Mouse (Mus musculus) megakaryocyte, embryonic 14.5 days (primary cell): ENCODE results near the gene Mylpf. TPM values are rescaled to one million over a fixed set of nuclear protein-coding genes. Genes with fewer than 3 reads are reported as not detected.

Experiments used
- H3K27me3 ChIP-seq: replicated peaks from 2 replicates; pipeline ENCODE3; 2012; ENCODE audit warnings: inconsistent platforms
- H3K36me3 ChIP-seq: replicated peaks from 2 replicates; pipeline ENCODE3; 2012; ENCODE audit warnings: low read length, inconsistent platforms, mixed read lengths
- H3K4me1 ChIP-seq: 2 replicates; pipeline ENCODE4 v1.6.1; 2012; ENCODE audit warnings: inconsistent platforms
- H3K4me3 ChIP-seq: replicated peaks from 2 replicates; pipeline ENCODE3; 2012; ENCODE audit warnings: moderate library complexity, mild to moderate bottlenecking, inconsistent platforms
- H3K9me3 ChIP-seq: 2 replicates; pipeline ENCODE4 v1.6.1; 2012; ENCODE audit warnings: inconsistent platforms
- FLI1 ChIP-seq: IDR thresholded peaks from 2 replicates; pipeline ENCODE4 v1.6.1; 2012; ENCODE audit warnings: low read length, inconsistent platforms, mixed read lengths
- GATA1 ChIP-seq: IDR thresholded peaks from 3 replicates; pipeline ENCODE4 v1.6.1; 2012; ENCODE audit warnings: mixed read lengths, low read length, inconsistent platforms, borderline replicate concordance
- polyA plus RNA-seq: library from polyadenylated mRNA; stranded (reverse); fragments of >175 nt; gene quantifications from 2 replicates; pipeline ENCODE4 v1.2.3, GENCODE M21; 2012; ENCODE audit warnings: low replicate concordance; ENCODE audit not compliant: insufficient read depth

The Mylpf gene
- polyA plus RNA-seq, 1 experiment: 4.7 TPM

- Histone ChIP-seq H3K27me3 (no peaks in the 10 kb centered on the region), H3K9me3 (no peaks in the 10 kb centered on the region), H3K4me1 (peaks cover 68% of the 10 kb centered on the region), H3K4me3 (peak overlapping the region; percentile 97), H3K36me3 (peaks cover 88% of the 10 kb centered on the region)
- TF ChIP-seq GATA1: no peak
- no peak for TF ChIP-seq FLI1
These were observed 12.2 kb upstream of the Mylpf start for GRCm38 (mm10) chr7:127196484-127196883.

GRCm38 (mm10) chr7:127206606-127207005 lies 2.1 kb upstream of the Mylpf start:
- Histone ChIP-seq H3K27me3 (no peaks in the 10 kb centered on the region), H3K4me1 (peaks cover 62% of the 10 kb centered on the region), H3K4me3 (peak overlapping the region; percentile 99), H3K36me3 (peaks cover 41% of the 10 kb centered on the region), H3K9me3 (no peaks in the 10 kb centered on the region)
- no peak for TF ChIP-seq GATA1
- no peak for TF ChIP-seq FLI1

DNA sequence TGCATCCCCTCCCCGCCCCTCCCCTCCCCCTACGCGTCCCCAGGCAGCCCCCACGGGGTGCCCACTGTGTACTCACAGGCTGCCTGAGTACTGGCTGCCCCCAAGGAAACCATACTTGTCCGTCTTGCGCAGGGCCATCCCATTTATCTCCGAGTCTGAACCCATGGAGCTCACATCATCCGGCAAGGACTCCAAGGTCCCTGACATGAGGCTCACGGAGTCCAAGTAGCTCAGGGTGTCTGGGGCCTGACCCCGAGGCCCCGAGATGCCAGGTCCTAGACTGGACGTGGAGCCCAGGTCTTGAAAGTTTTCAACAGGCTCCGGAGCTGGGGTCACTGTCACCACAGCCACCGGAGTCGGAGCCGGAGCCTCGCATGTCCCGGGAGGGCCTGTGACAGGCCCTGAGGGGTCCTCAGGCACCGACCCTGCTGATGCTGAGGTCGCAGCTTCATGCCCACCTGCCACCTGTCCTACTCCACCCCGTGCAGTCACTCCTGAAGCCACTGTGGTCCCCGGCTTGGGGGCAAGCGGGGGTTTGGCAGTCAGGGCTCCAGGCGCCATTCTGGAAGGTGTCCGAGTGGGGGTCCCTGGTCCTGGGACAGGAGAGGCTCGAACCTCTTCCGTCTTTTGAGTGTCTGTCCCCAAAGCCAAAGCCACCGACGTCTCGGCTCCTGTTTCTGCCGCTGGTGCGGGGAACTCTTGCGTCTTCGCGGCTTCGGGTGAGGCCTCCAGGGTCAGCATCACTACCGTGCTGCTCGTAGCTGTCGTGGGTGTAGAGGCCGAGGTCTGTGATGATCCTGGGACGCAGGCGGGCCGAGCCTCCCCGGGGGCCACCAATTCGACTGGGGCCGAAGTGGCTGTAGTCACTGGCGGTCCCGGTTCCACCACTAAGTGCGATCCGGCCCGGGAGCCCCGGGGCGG lies 1.1 kb upstream of the Mylpf start:
- H3K36me3 ChIP-seq: peaks cover 32% of the 10 kb centered on the region
- TF ChIP-seq FLI1 (no peak), GATA1 (no peak)
- no peaks in the 10 kb centered on the region for H3K9me3 ChIP-seq
- peaks cover 72% of the 10 kb centered on the region for H3K4me1 ChIP-seq
- peak overlapping the region; percentile 99 for H3K4me3 ChIP-seq
- no peaks in the 10 kb centered on the region for H3K27me3 ChIP-seq

GRCm38 (mm10) chr7:127208295-127208552 lies 466 bp upstream of the Mylpf start, which contains the start of gene Tbc1d10b:
TSS of gene Tbc1d10b (minus strand) at chr7:127208468.
- peak within 1 kb of the TSS; percentile 99 for H3K4me3 ChIP-seq
- H3K27me3 ChIP-seq: no peaks in the 10 kb centered on the region
- H3K36me3 ChIP-seq: peaks cover 32% of the 10 kb centered on the region
- peaks cover 75% of the 10 kb centered on the region for H3K4me1 ChIP-seq
- no peaks in the 10 kb centered on the region for H3K9me3 ChIP-seq
- TF ChIP-seq GATA1 (no peak), FLI1 (no peak)

- Histone ChIP-seq H3K4me1 (peaks cover 80% of the 10 kb centered on the region), H3K4me3 (peak overlapping the region; percentile 99), H3K9me3 (no peaks in the 10 kb centered on the region), H3K27me3 (no peaks in the 10 kb centered on the region), H3K36me3 (peaks cover 33% of the 10 kb centered on the region)
- TF ChIP-seq FLI1 (no peak), GATA1 (no peak)
These were observed 1.2 kb downstream of the Mylpf start for GRCm38 (mm10) chr7:127209851-127210250.

DNA sequence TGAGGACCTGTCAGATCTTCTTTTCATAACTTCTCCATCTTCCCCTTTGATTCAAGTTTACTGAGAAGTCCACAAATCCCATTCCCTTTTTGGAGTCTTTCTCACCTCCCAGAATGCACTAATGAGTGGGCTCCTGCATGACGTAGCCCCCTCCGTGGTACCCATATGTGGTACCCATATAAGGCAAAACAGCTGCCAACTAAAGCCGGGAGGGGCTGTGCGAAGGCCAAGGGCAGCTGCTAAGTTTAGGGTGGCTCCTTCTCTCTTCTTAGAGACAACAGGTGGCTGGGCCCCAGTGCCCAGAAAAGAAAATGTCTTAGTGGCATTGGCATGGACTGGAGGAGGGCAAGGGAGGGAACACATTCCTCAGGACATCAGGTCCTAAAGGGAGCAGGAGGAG lies 1.6 kb downstream of the Mylpf start:
- Histone ChIP-seq H3K36me3 (peaks cover 33% of the 10 kb centered on the region), H3K4me3 (peak overlapping the region; percentile 53), H3K4me1 (peaks cover 80% of the 10 kb centered on the region), H3K9me3 (no peaks in the 10 kb centered on the region), H3K27me3 (no peaks in the 10 kb centered on the region)
- TF ChIP-seq GATA1 (no peak), FLI1 (no peak)

GRCm38 (mm10) chr7:127211014-127211745 lies 2.5 kb downstream of the Mylpf start:
- Histone ChIP-seq H3K36me3 (peaks cover 36% of the 10 kb centered on the region), H3K4me1 (peaks cover 83% of the 10 kb centered on the region), H3K9me3 (no peaks in the 10 kb centered on the region), H3K27me3 (no peaks in the 10 kb centered on the region), H3K4me3 (peak overlapping the region; percentile 85)
- TF ChIP-seq GATA1 (no peak), FLI1 (no peak)

- TF ChIP-seq GATA1 (no peak), FLI1 (no peak)
- peaks cover 39% of the 10 kb centered on the region for H3K36me3 ChIP-seq
- no peaks in the 10 kb centered on the region for H3K9me3 ChIP-seq
- H3K4me1 ChIP-seq: peaks cover 86% of the 10 kb centered on the region
- H3K27me3 ChIP-seq: no peaks in the 10 kb centered on the region
- peak overlapping the region; percentile 23 for H3K4me3 ChIP-seq
These were observed 4.0 kb downstream of the Mylpf start for GRCm38 (mm10) chr7:127212432-127213250.

- H3K4me3 ChIP-seq: no peak overlapping the region
- H3K9me3 ChIP-seq: no peaks in the 10 kb centered on the region
- H3K36me3 ChIP-seq: peaks cover 39% of the 10 kb centered on the region
- no peaks in the 10 kb centered on the region for H3K27me3 ChIP-seq
- TF ChIP-seq FLI1 (no peak), GATA1 (no peak)
- H3K4me1 ChIP-seq: peaks cover 95% of the 10 kb centered on the region
These were observed 4.8 kb downstream of the Mylpf start for GRCm38 (mm10) chr7:127213485-127213884.
